8 mouse cellular contexts compared by ENCODE assay signal in genomic region chr11:102207825-102208777, GRCm38 (mm10). TPM values are rescaled to one million over a fixed set of nuclear protein-coding genes. Genes with fewer than 3 reads are reported as not detected.
A peak's percentile ranks its signal among the peaks of the same experiment; 100 is the strongest.
DNase-seq lines count a peak whose midpoint lies in the region; ATAC-seq and TF ChIP-seq lines count a peak whose summit lies in the region.
"Had no signal": no experiment of that assay in that cellular context is flagged by ENCODE, and none has a peak within 500 bp of the region (broad histone marks: within the 10 kb centered on the region; RNA-seq: fewer than 3 reads in every experiment).

No protein-coding gene starts in this region.

- H3K9me3 ChIP-seq in CH12.LX (replicated peaks; ENCODE audit: low read length): no peaks in the 10 kb centered on the region
- H3K9me3 ChIP-seq in heart, embryonic 12.5 days (replicated peaks): no peaks in the 10 kb centered on the region
- no peaks in the 10 kb centered on the region for H3K9me3 ChIP-seq in limb, embryonic 12.5 days
- H3K9me3 ChIP-seq in neural tube, embryonic 13.5 days: no peaks in the 10 kb centered on the region

- no peaks in the 10 kb centered on the region for H3K27me3 ChIP-seq in CH12.LX (replicated peaks)
- H3K27me3 ChIP-seq in heart, embryonic 12.5 days (replicated peaks): no peaks in the 10 kb centered on the region
- H3K27me3 ChIP-seq in limb, embryonic 12.5 days: no peaks in the 10 kb centered on the region
- H3K27me3 ChIP-seq in neural tube, embryonic 13.5 days: no peaks in the 10 kb centered on the region

- H3K9ac ChIP-seq in CH12.LX (ENCODE audit: insufficient read depth, low read depth): no peak overlapping the region
- peak overlapping the region; percentile 41 for H3K9ac ChIP-seq in heart, embryonic 12.5 days
- no peak overlapping the region for H3K9ac ChIP-seq in limb, embryonic 12.5 days (replicated peaks)
- peak overlapping the region; percentile 39; the same call in 1 of the 2 replicates for H3K9ac ChIP-seq in neural tube, embryonic 13.5 days
- H3K9ac ChIP-seq: liver, embryonic 14.5 days had no signal

- no peak overlapping the region for H3K4me2 ChIP-seq in CH12.LX (ENCODE audit: insufficient read depth, low read depth, poor library complexity, severe bottlenecking)
- H3K4me2 ChIP-seq in heart, embryonic 12.5 days: peak overlapping the region; percentile 42
- no peak overlapping the region for H3K4me2 ChIP-seq in limb, embryonic 12.5 days
- 0 out of 2 replicates have a peak overlapping the region, but pooled peaks have one; percentile 14 for H3K4me2 ChIP-seq in neural tube, embryonic 13.5 days

- no peak overlapping the region for H3K27ac ChIP-seq in CH12.LX (ENCODE audit: insufficient read depth, low read depth)
- H3K27ac ChIP-seq in heart, embryonic 12.5 days (ENCODE audit: poor library complexity, severe bottlenecking): peak overlapping the region; percentile 69
- H3K27ac ChIP-seq in limb, embryonic 12.5 days: peak overlapping the region; percentile 50; the same call in 1 of the 2 replicates
- peak overlapping the region; percentile 49 for H3K27ac ChIP-seq in neural tube, embryonic 13.5 days (replicated peaks)
- H3K27ac ChIP-seq: liver, embryonic 14.5 days had no signal

- no peak for TF ChIP-seq RAD21 in CH12.LX (IDR thresholded peaks at IDR 0.05; ENCODE audit: low read depth, low read length)

- H3K4me3 ChIP-seq in CH12.LX (replicated peaks in 1 of 3; ENCODE audit: low read depth in 2 of 3, low read length in 2 of 3, poor library complexity in 1 of 3): peak overlapping the region in 1 of 3 experiments; percentile 34
- H3K4me3 ChIP-seq in heart, embryonic 12.5 days: no peak overlapping the region
- H3K4me3 ChIP-seq in limb, embryonic 12.5 days (replicated peaks): no peak overlapping the region
- no peak overlapping the region for H3K4me3 ChIP-seq in neural tube, embryonic 13.5 days

- in situ Hi-C loops in CH12.LX (cut with MboI; ENCODE audit: low pct_ligation_motif_present, low pct_unique_long_range_greater_than_20kb, low sequenced_read_pairs): no loop called here

- no peak for TF ChIP-seq CTCF in CH12.LX (conservative IDR thresholded peaks at IDR 0.05 in 1 of 2, IDR thresholded peaks at IDR 0.05 in 1 of 2; ENCODE audit: low read depth in 2 of 2, low read length in 2 of 2)

- TF ChIP-seq EP300 in CH12.LX (IDR thresholded peaks at IDR 0.05; ENCODE audit: low read length): peak; percentile 59

- peaks cover 33 to 55% of the 10 kb centered on the region in 2 experiments for H3K4me1 ChIP-seq in CH12.LX (ENCODE audit: control insufficient read depth in 1 of 2, insufficient read depth in 2 of 2)
- H3K4me1 ChIP-seq in heart, embryonic 12.5 days (replicated peaks): peaks cover 92% of the 10 kb centered on the region
- peaks cover 45% of the 10 kb centered on the region for H3K4me1 ChIP-seq in limb, embryonic 12.5 days (replicated peaks)
- H3K4me1 ChIP-seq in neural tube, embryonic 13.5 days (replicated peaks): peaks cover 58% of the 10 kb centered on the region

- DNase-seq in A20 (ENCODE audit: low read depth, low spot score): peak; percentile 15
- DNase-seq in CH12.LX (ENCODE audit: extremely low read depth): no peak
- no peak for DNase-seq in left cerebral cortex, adult 11 months (ENCODE audit: low spot score)
- DNase-seq in thymus, postnatal 36 days: no peak

- 42% methylated on average over 11 of the region's 11 CpGs for WGBS in heart, embryonic 12.5 days
- WGBS in limb, embryonic 12.5 days: 60% methylated on average over 11 of the region's 11 CpGs
- WGBS in neural tube, embryonic 13.5 days: 22% methylated on average over 11 of the region's 11 CpGs

- ATAC-seq in heart, embryonic 12.5 days (ENCODE audit: insufficient number of reproducible peaks, low FRiP score): peak; percentile 22; the same call in 1 of the 2 replicates
- peak; percentile 18; the same call in 1 of the 2 replicates for ATAC-seq in limb, embryonic 12.5 days (ENCODE audit: insufficient number of reproducible peaks, insufficient read depth, low FRiP score, low TSS enrichment, low read depth)
- ATAC-seq in neural tube, embryonic 13.5 days (ENCODE audit: low read depth): peak; percentile 19; the same call in 1 of the 2 replicates

- H3K36me3 ChIP-seq in CH12.LX (replicated peaks in 1 of 2; ENCODE audit: control insufficient read depth in 1 of 2, insufficient read depth in 1 of 2, low read length in 1 of 2): peaks cover 24 to 50% of the 10 kb centered on the region in 2 experiments
- H3K36me3 ChIP-seq in heart, embryonic 12.5 days: peaks cover 47% of the 10 kb centered on the region
- H3K36me3 ChIP-seq in limb, embryonic 12.5 days: peaks cover 41% of the 10 kb centered on the region
- peaks cover 39% of the 10 kb centered on the region for H3K36me3 ChIP-seq in neural tube, embryonic 13.5 days

- H3K79me2 ChIP-seq in CH12.LX (replicated peaks; ENCODE audit: control insufficient read depth, extremely low read depth, insufficient read depth, poor library complexity, severe bottlenecking): no peaks in the 10 kb centered on the region

- TF ChIP-seq POLR2A in CH12.LX (IDR thresholded peaks at IDR 0.05; ENCODE audit: low read depth, low read length): no peak

- dilution Hi-C loops in CH12.LX (cut with MboI; ENCODE audit: extremely low pct_ligation_motif_present, extremely low pct_unique_long_range_greater_than_20kb, low sequenced_read_pairs): no loop called here

TF ChIP-seq in CH12.LX, 34 proteins besides CTCF, POLR2A, EP300 and RAD21:
- TF ChIP-seq NELFE (IDR thresholded peaks at IDR 0.05; ENCODE audit: low read depth, low read length): no peak
- no peak for TF ChIP-seq UBTF (IDR thresholded peaks at IDR 0.05; ENCODE audit: low read depth, low read length)
- TF ChIP-seq IRF4 (IDR thresholded peaks at IDR 0.05; ENCODE audit: low read depth, low read length): peak; percentile 41; the same call in 1 of the 2 replicates
- TF ChIP-seq ELF1 (IDR thresholded peaks at IDR 0.05; ENCODE audit: low read depth, low read length): peak; percentile 56; the same call in 1 of the 2 replicates
- TF ChIP-seq RCOR1 (conservative IDR thresholded peaks at IDR 0.05; ENCODE audit: low read depth, low read length): no peak
- TF ChIP-seq ZC3H11A (IDR thresholded peaks at IDR 0.05; ENCODE audit: low read depth, low read length): no peak

RNA-seq across cellular contexts. Expression of gene G6pc3, which starts 18.7 kb away (rescaled TPM):
- 31.9 and 34.7 TPM in 2 replicates for total RNA-seq in CH12.LX (2012; rRNA removed)
- total RNA-seq in CH12.LX (2014; rRNA removed): 26.3 and 31.3 TPM in 2 replicates
- polyA plus RNA-seq in CH12.LX (2012; ENCODE audit: insufficient read length, low read depth): 65.6 and 72.3 TPM in 2 replicates
- polyA plus RNA-seq in heart, embryonic 12.5 days (2016; fragmentation: Nextera tagmentation; extraction: Ambion mirVana): 27.1 and 28.0 TPM in 2 replicates
- polyA plus RNA-seq in limb, embryonic 12.5 days (2016; fragmentation: Nextera tagmentation; extraction: Ambion mirVana): 36.6 and 36.8 TPM in 2 replicates
- 29.1 and 31.6 TPM in 2 replicates for polyA plus RNA-seq in neural tube, embryonic 13.5 days (2015; fragmentation: Nextera tagmentation; extraction: Ambion mirVana)

RNA-seq across cellular contexts. Expression of gene Hdac5, which starts 21.9 kb away (rescaled TPM):
- total RNA-seq in CH12.LX (2012; rRNA removed) (49.6 and 49.9 TPM in 2 replicates), CH12.LX (2014; rRNA removed) (23.3 and 24.9 TPM in 2 replicates)
- 46.4 and 53.9 TPM in 2 replicates for polyA plus RNA-seq in CH12.LX (2012; ENCODE audit: insufficient read length, low read depth)
- 92.2 and 95.9 TPM in 2 replicates for polyA plus RNA-seq in heart, embryonic 12.5 days (2016; fragmentation: Nextera tagmentation; extraction: Ambion mirVana)
- 58.1 and 64.3 TPM in 2 replicates for polyA plus RNA-seq in limb, embryonic 12.5 days (2016; fragmentation: Nextera tagmentation; extraction: Ambion mirVana)
- polyA plus RNA-seq in neural tube, embryonic 13.5 days (2015; fragmentation: Nextera tagmentation; extraction: Ambion mirVana): 84.4 and 88.7 TPM in 2 replicates

RNA-seq across cellular contexts. Expression of gene Lsm12, which starts 23.0 kb away (rescaled TPM):
- 66.9 and 78.7 TPM in 2 replicates for total RNA-seq in CH12.LX (2012; rRNA removed)
- 70.0 and 78.9 TPM in 2 replicates for total RNA-seq in CH12.LX (2014; rRNA removed)
- 164 and 185 TPM in 2 replicates for polyA plus RNA-seq in CH12.LX (2012; ENCODE audit: insufficient read length, low read depth)
- 90.9 and 94.3 TPM in 2 replicates for polyA plus RNA-seq in heart, embryonic 12.5 days (2016; fragmentation: Nextera tagmentation; extraction: Ambion mirVana)
- polyA plus RNA-seq in limb, embryonic 12.5 days (2016; fragmentation: Nextera tagmentation; extraction: Ambion mirVana): 103 TPM in 2 replicates
- 112 and 116 TPM in 2 replicates for polyA plus RNA-seq in neural tube, embryonic 13.5 days (2015; fragmentation: Nextera tagmentation; extraction: Ambion mirVana)

RNA-seq across cellular contexts. Expression of gene BC030867, which starts 40.6 kb away (rescaled TPM):
- total RNA-seq in CH12.LX (2012; rRNA removed): 25.6 and 26.2 TPM in 2 replicates
- 9.7 and 11.4 TPM in 2 replicates for total RNA-seq in CH12.LX (2014; rRNA removed)
- polyA plus RNA-seq in CH12.LX (2012; ENCODE audit: insufficient read length, low read depth): 34.0 and 35.2 TPM in 2 replicates
- polyA plus RNA-seq in heart, embryonic 12.5 days (2016; fragmentation: Nextera tagmentation; extraction: Ambion mirVana): 14.0 and 14.3 TPM in 2 replicates
- polyA plus RNA-seq in limb, embryonic 12.5 days (2016; fragmentation: Nextera tagmentation; extraction: Ambion mirVana): 21.7 and 23.5 TPM in 2 replicates
- polyA plus RNA-seq in neural tube, embryonic 13.5 days (2015; fragmentation: Nextera tagmentation; extraction: Ambion mirVana): 1.9 and 3.7 TPM in 2 replicates

RNA-seq across cellular contexts. Expression of gene Tmem101, which starts 51.9 kb away (rescaled TPM):
- total RNA-seq in CH12.LX (2012; rRNA removed) (56.7 and 63.1 TPM in 2 replicates), CH12.LX (2014; rRNA removed) (36.1 and 38.5 TPM in 2 replicates)
- 29.7 and 35.4 TPM in 2 replicates for polyA plus RNA-seq in CH12.LX (2012; ENCODE audit: insufficient read length, low read depth)
- polyA plus RNA-seq in heart, embryonic 12.5 days (2016; fragmentation: Nextera tagmentation; extraction: Ambion mirVana): 36.8 and 37.6 TPM in 2 replicates
- polyA plus RNA-seq in limb, embryonic 12.5 days (2016; fragmentation: Nextera tagmentation; extraction: Ambion mirVana): 40.6 and 44.2 TPM in 2 replicates
- 32.4 and 40.4 TPM in 2 replicates for polyA plus RNA-seq in neural tube, embryonic 13.5 days (2015; fragmentation: Nextera tagmentation; extraction: Ambion mirVana)

Comparison
In these comparisons a context has a peak if more than half of its experiments do, and no peak if none do; other contexts are left out.
1. H3K4me2 ChIP-seq: peak in heart, embryonic 12.5 days (single experiment) and neural tube, embryonic 13.5 days (single experiment); none in CH12.LX (single experiment) and limb, embryonic 12.5 days (single experiment).
2. H3K9ac ChIP-seq: peak in heart, embryonic 12.5 days (single experiment) and neural tube, embryonic 13.5 days (single experiment); none in CH12.LX (single experiment) and limb, embryonic 12.5 days (single experiment).
3. Peak in every context shown above with its lines, with median percentiles within 50 percentile points of each other: ATAC-seq.